Mouse (Mus musculus) lung, adult 2 months (tissue): ENCODE data around the gene Gm28729. TPM values are rescaled to one million over a fixed set of nuclear protein-coding genes. Genes with fewer than 3 reads are reported as not detected.

Source experiments
- DNase-seq: peaks from one replicate; pipeline ENCODE4 v3.0.0; 2022
- H3K4me1 ChIP-seq: fragments of 200-500 bp; 2 replicates; pipeline ENCODE4 v1.6.1; 2011; ENCODE audit warnings: low read length; ENCODE audit not compliant: control insufficient read depth, insufficient read depth
- H3K4me3 ChIP-seq: fragments of 200-500 bp; replicated peaks from 2 replicates; pipeline ENCODE3; 2011; ENCODE audit warnings: low read depth, mild to moderate bottlenecking, control low read depth, low read length; ENCODE audit errors: extremely low read depth
- CTCF ChIP-seq: fragments of 200-500 bp; IDR thresholded peaks from 2 replicates; pipeline ENCODE4 v1.5.1; 2011; ENCODE audit warnings: mild to moderate bottlenecking, low read length, control low read depth; ENCODE audit not compliant: insufficient read depth
- POLR2A ChIP-seq: fragments of 200-500 bp; IDR thresholded peaks from 2 replicates; pipeline ENCODE4 v1.6.1; 2011; ENCODE audit warnings: low read depth, mild to moderate bottlenecking, control low read depth, low read length, borderline replicate concordance; ENCODE audit errors: extremely low read depth
- WGBS: fragments of 180-500 bp; shearing (Covaris S2); methylation state at CpG from one replicate; pipeline ENCODE4 v1.1.7; 2018; 5-methylcytosine and 5-hydroxymethylcytosine counted together
- polyA plus RNA-seq: library from polyadenylated mRNA; depleted of rRNA; stranded (reverse); fragments of >200 nt; gene quantifications from 2 replicates; pipeline ENCODE4 v1.2.3, GENCODE M21; 2012

Gene Gm28729
- polyA plus RNA-seq, 1 experiment, result 2.8 TPM

- TF ChIP-seq POLR2A, result no peak
- no peak for TF ChIP-seq CTCF
- Histone ChIP-seq H3K4me1 (no peaks in the 10 kb centered on the region), H3K4me3 (no peak overlapping the region)
- no peak for DNase-seq
- 69% methylated on average over 8 of the region's 8 CpGs for WGBS
These were observed 55.4 kb downstream of the Gm28729 start for GRCm38 (mm10) chr9:96469556-96470265.

- no peak for DNase-seq
- Histone ChIP-seq H3K4me3 (no peak overlapping the region), H3K4me1 (no peaks in the 10 kb centered on the region)
- TF ChIP-seq POLR2A, result no peak
- 49% methylated on average over 10 of the region's 10 CpGs for WGBS
These were observed 61.4 kb downstream of the Gm28729 start for GRCm38 (mm10) chr9:96463708-96464107.

- DNase-seq, result no peak
- 50% methylated on average over 1 of the region's 1 CpGs for WGBS
- no peak for TF ChIP-seq POLR2A
- 0 out of 2 replicates have a peak, but pooled peaks have one; percentile 16 for TF ChIP-seq CTCF
These were observed 63.5 kb downstream of the Gm28729 start for GRCm38 (mm10) chr9:96461607-96462006.

GRCm38 (mm10) chr9:96460117-96460865 lies 64.8 kb downstream of the Gm28729 start:
- WGBS, result 72% methylated on average over 10 of the region's 10 CpGs
- Histone ChIP-seq H3K4me1 (no peaks in the 10 kb centered on the region), H3K4me3 (no peak overlapping the region)
- TF ChIP-seq CTCF (no peak), POLR2A (no peak)
- DNase-seq, result no peak

More at GRCm38 (mm10) chr9:96461607-96462006, 63.5 kb downstream of the Gm28729 start:
- H3K4me3 ChIP-seq, result no peak overlapping the region
- H3K4me1 ChIP-seq, result no peaks in the 10 kb centered on the region

- Histone ChIP-seq H3K4me1 (no peaks in the 10 kb centered on the region; the same call in 1 of the 2 replicates), H3K4me3 (no peak overlapping the region)
- TF ChIP-seq POLR2A (no peak), CTCF (no peak)
- no peak for DNase-seq
- 84% methylated on average over 8 of the region's 8 CpGs for WGBS
These were observed 69.4 kb downstream of the Gm28729 start for GRCm38 (mm10) chr9:96455618-96456017.

GRCm38 (mm10) chr9:96452956-96453355 lies 72.1 kb downstream of the Gm28729 start:
- TF ChIP-seq CTCF (no peak), POLR2A (no peak)
- WGBS, result 88% methylated on average over 4 of the region's 4 CpGs
- DNase-seq, result no peak
- Histone ChIP-seq H3K4me1 (no peaks in the 10 kb centered on the region; the same call in 1 of the 2 replicates), H3K4me3 (no peak overlapping the region)

GRCm38 (mm10) chr9:96450900-96451720 lies 74.0 kb downstream of the Gm28729 start:
- Histone ChIP-seq H3K4me1 (no peaks in the 10 kb centered on the region; the same call in 1 of the 2 replicates), H3K4me3 (no peak overlapping the region)
- DNase-seq, result no peak
- 43% methylated on average over 12 of the region's 12 CpGs for WGBS
- TF ChIP-seq POLR2A (no peak), CTCF (no peak)

GRCm38 (mm10) chr9:96449514-96449913 lies 75.5 kb downstream of the Gm28729 start:
- no peak for DNase-seq
- H3K4me3 ChIP-seq, result no peak overlapping the region
- 80% methylated on average over 9 of the region's 9 CpGs for WGBS
- H3K4me1 ChIP-seq, result no peaks in the 10 kb centered on the region; the same call in 1 of the 2 replicates
- TF ChIP-seq POLR2A (no peak), CTCF (no peak)

- 65% methylated on average over 4 of the region's 4 CpGs for WGBS
- DNase-seq, result no peak
- H3K4me1 ChIP-seq, result no peaks in the 10 kb centered on the region
- H3K4me3 ChIP-seq, result no peak overlapping the region
- no peak for TF ChIP-seq POLR2A
- TF ChIP-seq CTCF, result no peak
These were observed 79.7 kb downstream of the Gm28729 start for GRCm38 (mm10) chr9:96445351-96445750.
